Mouse (Mus musculus) C2C12 (cell line): ENCODE results near the gene Vav1.

Source experiments
- CTCF ChIP-seq: IDR thresholded peaks from one replicate; pipeline ENCODE4 v1.5.1; 2011; ENCODE audit not compliant: control insufficient read depth, insufficient read depth, insufficient read length
- MAX ChIP-seq: IDR thresholded peaks from one replicate; pipeline ENCODE4 v1.6.1; 2011; ENCODE audit warnings: mild to moderate bottlenecking, control low read depth

GRCm38 (mm10) chr17:57264164-57264563 lies 14.7 kb upstream of the Vav1 start:
- TF ChIP-seq CTCF (no peak), MAX (no peak)
